Mouse (Mus musculus) olfactory bulb, adult 2 months (tissue): ENCODE data around the gene Arid3a. TPM values are rescaled to one million over a fixed set of nuclear protein-coding genes. Genes with fewer than 3 reads are reported as not detected.

Experiments used
- H3K27ac ChIP-seq: fragments of 200-500 bp; 2 replicates; pipeline ENCODE4 v1.5.1; 2012; ENCODE audit warnings: low read depth, low read length; ENCODE audit not compliant: insufficient read depth
- H3K4me1 ChIP-seq: fragments of 200-500 bp; 2 replicates; pipeline ENCODE4 v1.6.1; 2012; ENCODE audit warnings: low read length; ENCODE audit not compliant: control insufficient read depth, insufficient read depth
- H3K4me3 ChIP-seq: fragments of 200-500 bp; 2 replicates; pipeline ENCODE4 v1.5.1; 2012; ENCODE audit warnings: mild to moderate bottlenecking, low read depth, low read length, moderate library complexity; ENCODE audit not compliant: insufficient read depth
- CTCF ChIP-seq: fragments of 200-500 bp; IDR thresholded peaks from 2 replicates; pipeline ENCODE4 v1.5.1; 2012; ENCODE audit warnings: low read depth, mild to moderate bottlenecking, low read length, moderate library complexity; ENCODE audit not compliant: insufficient read depth
- POLR2A ChIP-seq: fragments of 200-500 bp; IDR thresholded peaks from 2 replicates; pipeline ENCODE4 v1.6.1; 2012; ENCODE audit warnings: mild to moderate bottlenecking, low read depth, low read length, moderate library complexity; ENCODE audit not compliant: insufficient read depth
- WGBS: fragments of 180-500 bp; shearing (Covaris S2); methylation state at CpG from one replicate; pipeline ENCODE4 v1.1.7; 2018; 5-methylcytosine and 5-hydroxymethylcytosine counted together
- polyA plus RNA-seq: library from polyadenylated mRNA; stranded (reverse); fragments of >200 nt; gene quantifications from 2 replicates; pipeline ENCODE4 v1.2.4, GENCODE M21; 2012; ENCODE audit warnings: low replicate concordance; ENCODE audit not compliant: missing spikeins, insufficient read depth, insufficient read length

Arid3a gene
- polyA plus RNA-seq, 1 experiment, result not detected

- Histone ChIP-seq H3K4me1 (peaks cover 15% of the 10 kb centered on the region), H3K27ac (no peak overlapping the region), H3K4me3 (no peak overlapping the region)
- TF ChIP-seq POLR2A (no peak), CTCF (no peak)
- 48% methylated on average over 8 of the region's 8 CpGs for WGBS
These were observed 77.4 kb downstream of the Arid3a start for GRCm38 (mm10) chr10:80004233-80004705.

Other genes with a start within 250 kb of the Arid3a start
- not detected in 2 replicates for gene Cdc34, start 244.8 kb upstream of the Arid3a start, polyA plus RNA-seq
- gene Gzmm, start 238.0 kb upstream of the Arid3a start, polyA plus RNA-seq, result not detected in 2 replicates
- not detected in 2 replicates for gene Bsg, start 222.6 kb upstream of the Arid3a start, polyA plus RNA-seq
- gene Hcn2, start 210.4 kb upstream of the Arid3a start, polyA plus RNA-seq, result not detected in 2 replicates
- gene Polrmt, start 180.5 kb upstream of the Arid3a start, polyA plus RNA-seq, result not detected in 2 replicates
- gene Fgf22, start 172.0 kb upstream of the Arid3a start, polyA plus RNA-seq, result not detected in 2 replicates
- not detected in 2 replicates for gene Rnf126, start 160.1 kb upstream of the Arid3a start, polyA plus RNA-seq
- gene Fstl3, start 149.8 kb upstream of the Arid3a start, polyA plus RNA-seq, result not detected in 2 replicates
- gene Prss57, start 136.1 kb upstream of the Arid3a start, polyA plus RNA-seq, result not detected in 2 replicates
- not detected in 2 replicates for gene Palm, start 133.5 kb upstream of the Arid3a start, polyA plus RNA-seq
- not detected in 2 replicates for gene Misp, start 106.1 kb upstream of the Arid3a start, polyA plus RNA-seq
- 555 TPM in 1 of 2 replicates, not detected in the other for gene Ptbp1, start 72.6 kb upstream of the Arid3a start, polyA plus RNA-seq
- gene Prtn3, start 52.6 kb upstream of the Arid3a start, polyA plus RNA-seq, result not detected in 2 replicates
- not detected in 2 replicates for gene Plppr3, start 52.4 kb upstream of the Arid3a start, polyA plus RNA-seq
- not detected in 2 replicates for gene Elane, start 40.8 kb upstream of the Arid3a start, polyA plus RNA-seq
- not detected in 2 replicates for gene Cfd, start 36.2 kb upstream of the Arid3a start, polyA plus RNA-seq
- not detected in 2 replicates for gene Med16, start 18.1 kb upstream of the Arid3a start, polyA plus RNA-seq
- not detected in 2 replicates for gene Gm26602, start 16.2 kb upstream of the Arid3a start, polyA plus RNA-seq
- gene Kiss1r, start 10.1 kb upstream of the Arid3a start, polyA plus RNA-seq, result not detected in 2 replicates
- gene R3hdm4, start 5.8 kb upstream of the Arid3a start, polyA plus RNA-seq, result not detected in 2 replicates
- gene Wdr18, start 33.1 kb downstream of the Arid3a start, polyA plus RNA-seq, result not detected in 2 replicates
- gene Grin3b, start 43.7 kb downstream of the Arid3a start, polyA plus RNA-seq, result not detected in 2 replicates
- gene Tmem259, start 57.3 kb downstream of the Arid3a start, polyA plus RNA-seq, result not detected in 2 replicates
- gene Cnn2, start 61.5 kb downstream of the Arid3a start, polyA plus RNA-seq, result 124 and 250 TPM in 2 replicates
- not detected in 2 replicates for gene Abca7, start 69.5 kb downstream of the Arid3a start, polyA plus RNA-seq
- 193 and 203 TPM in 2 replicates for gene Arhgap45, start 89.6 kb downstream of the Arid3a start, polyA plus RNA-seq
- gene Polr2e, start 112.8 kb downstream of the Arid3a start, polyA plus RNA-seq, result not detected in 2 replicates
- gene Gpx4, start 120.1 kb downstream of the Arid3a start, polyA plus RNA-seq, result not detected in 2 replicates
- not detected in 2 replicates for gene Sbno2, start 178.5 kb downstream of the Arid3a start, polyA plus RNA-seq
- gene Stk11, start 188.8 kb downstream of the Arid3a start, polyA plus RNA-seq, result not detected in 2 replicates
- not detected in 2 replicates for gene Atp5d, start 211.6 kb downstream of the Arid3a start, polyA plus RNA-seq
- gene Cbarp, start 213.8 kb downstream of the Arid3a start, polyA plus RNA-seq, result not detected in 2 replicates
- 128 TPM in 1 of 2 replicates, not detected in the other for gene Midn, start 221.2 kb downstream of the Arid3a start, polyA plus RNA-seq
- gene Cirbp, start 238.9 kb downstream of the Arid3a start, polyA plus RNA-seq, result not detected in 2 replicates
- gene 1600002K03Rik, start 245.9 kb downstream of the Arid3a start, polyA plus RNA-seq, result not detected in 2 replicates